Mouse (Mus musculus) erythroblast, embryonic 14.5 days (primary cell): Measurements from ENCODE around the gene Gm27021.

Experiments used
- GATA1 ChIP-seq: IDR thresholded peaks from 2 replicates; pipeline ENCODE4 v1.6.1; 2012; ENCODE audit warnings: low read length, inconsistent platforms, mixed read lengths
- TAL1 ChIP-seq: IDR thresholded peaks from 3 replicates; pipeline ENCODE4 v1.6.1; 2012; ENCODE audit warnings: low read length, inconsistent platforms, mixed read lengths

GRCm38 (mm10) chr8:120567731-120568130 is 100.1 kb downstream of the Gm27021 start:
- TF ChIP-seq GATA1, result no peak
- TF ChIP-seq TAL1, result no peak
